Mouse (Mus musculus): Measurements from ENCODE around the gene Il22ra1. TPM values are rescaled to one million over a fixed set of nuclear protein-coding genes. Genes with fewer than 3 reads are reported as not detected.

The Il22ra1 gene
- polyA plus RNA-seq, 1 experiment from 2014 or later: not detected

GRCm38 (mm10) chr4:135739672-135740071, 11.7 kb downstream of the Il22ra1 start:
- no peak for ATAC-seq (ENCODE audit: low read depth)
- Histone ChIP-seq H3K27me3 (ENCODE audit: control insufficient read depth, insufficient read depth, low read length) (no peaks in the 10 kb centered on the region), H3K27ac (ENCODE audit: low read depth, low read length) (no peak overlapping the region), H3K4me1 (ENCODE audit: control insufficient read depth, insufficient read depth, low read length) (no peaks in the 10 kb centered on the region), H3K36me3 (ENCODE audit: control insufficient read depth, insufficient read depth, low read length) (no peaks in the 10 kb centered on the region), H3K9me3 (ENCODE audit: control insufficient read depth, low read length) (no peaks in the 10 kb centered on the region), H3K4me3 (ENCODE audit: low read depth, low read length) (no peak overlapping the region), H3K4me2 (ENCODE audit: low read depth, low read length) (no peak overlapping the region), H3K9ac (replicated peaks; ENCODE audit: low read depth, low read length) (no peak overlapping the region)
- WGBS: 80% methylated on average over 14 of the region's 14 CpGs

- H3K27ac ChIP-seq (ENCODE audit: low read depth, low read length): no peak overlapping the region
- 46% methylated on average over 6 of the region's 6 CpGs for WGBS
- H3K9me3 ChIP-seq (ENCODE audit: control insufficient read depth, low read length): no peaks in the 10 kb centered on the region
- H3K27me3 ChIP-seq (ENCODE audit: control insufficient read depth, insufficient read depth, low read length): no peaks in the 10 kb centered on the region
- no peak overlapping the region for H3K4me2 ChIP-seq (ENCODE audit: low read depth, low read length)
- ATAC-seq (ENCODE audit: low read depth): no peak
- no peak overlapping the region for H3K9ac ChIP-seq (replicated peaks; ENCODE audit: low read depth, low read length)
- no peaks in the 10 kb centered on the region for H3K36me3 ChIP-seq (ENCODE audit: control insufficient read depth, insufficient read depth, low read length)
- H3K4me1 ChIP-seq (ENCODE audit: control insufficient read depth, insufficient read depth, low read length): no peaks in the 10 kb centered on the region
- no peak overlapping the region for H3K4me3 ChIP-seq (ENCODE audit: low read depth, low read length)
Observed at GRCm38 (mm10) chr4:135743520-135743919, 15.5 kb downstream of the Il22ra1 start.

GRCm38 (mm10) chr4:135744726-135745448, 16.9 kb downstream of the Il22ra1 start:
- no peak overlapping the region for H3K4me3 ChIP-seq (ENCODE audit: low read depth, low read length)
- H3K9me3 ChIP-seq (ENCODE audit: control insufficient read depth, low read length): no peaks in the 10 kb centered on the region
- no peaks in the 10 kb centered on the region for H3K4me1 ChIP-seq (ENCODE audit: control insufficient read depth, insufficient read depth, low read length)
- H3K9ac ChIP-seq (replicated peaks; ENCODE audit: low read depth, low read length): no peak overlapping the region
- H3K27ac ChIP-seq (ENCODE audit: low read depth, low read length): no peak overlapping the region
- WGBS: 66% methylated on average over 16 of the region's 16 CpGs
- no peak overlapping the region for H3K4me2 ChIP-seq (ENCODE audit: low read depth, low read length)
- no peaks in the 10 kb centered on the region for H3K36me3 ChIP-seq (ENCODE audit: control insufficient read depth, insufficient read depth, low read length)
- no peak for ATAC-seq (ENCODE audit: low read depth)
- H3K27me3 ChIP-seq (ENCODE audit: control insufficient read depth, insufficient read depth, low read length): no peaks in the 10 kb centered on the region

GRCm38 (mm10) chr4:135745613-135746012, 17.6 kb downstream of the Il22ra1 start:
- Histone ChIP-seq H3K27me3 (ENCODE audit: control insufficient read depth, insufficient read depth, low read length) (no peaks in the 10 kb centered on the region), H3K36me3 (ENCODE audit: control insufficient read depth, insufficient read depth, low read length) (no peaks in the 10 kb centered on the region), H3K9me3 (ENCODE audit: control insufficient read depth, low read length) (no peaks in the 10 kb centered on the region), H3K9ac (replicated peaks; ENCODE audit: low read depth, low read length) (no peak overlapping the region), H3K4me2 (ENCODE audit: low read depth, low read length) (no peak overlapping the region), H3K4me1 (ENCODE audit: control insufficient read depth, insufficient read depth, low read length) (no peaks in the 10 kb centered on the region), H3K27ac (ENCODE audit: low read depth, low read length) (no peak overlapping the region), H3K4me3 (ENCODE audit: low read depth, low read length) (no peak overlapping the region)
- ATAC-seq (ENCODE audit: low read depth): no peak
- WGBS: 83% methylated on average over 10 of the region's 10 CpGs

GRCm38 (mm10) chr4:135750896-135751295, 22.9 kb downstream of the Il22ra1 start:
- H3K4me3 ChIP-seq (ENCODE audit: low read depth, low read length): no peak overlapping the region
- WGBS: 80% methylated on average over 8 of the region's 8 CpGs
- H3K4me1 ChIP-seq (ENCODE audit: control insufficient read depth, insufficient read depth, low read length): no peaks in the 10 kb centered on the region
- H3K27ac ChIP-seq (ENCODE audit: low read depth, low read length): no peak overlapping the region
- H3K9ac ChIP-seq (replicated peaks; ENCODE audit: low read depth, low read length): no peak overlapping the region
- no peak for ATAC-seq (ENCODE audit: low read depth)
- H3K36me3 ChIP-seq (ENCODE audit: control insufficient read depth, insufficient read depth, low read length): no peaks in the 10 kb centered on the region
- no peaks in the 10 kb centered on the region for H3K9me3 ChIP-seq (ENCODE audit: control insufficient read depth, low read length)
- H3K4me2 ChIP-seq (ENCODE audit: low read depth, low read length): no peak overlapping the region
- no peaks in the 10 kb centered on the region for H3K27me3 ChIP-seq (ENCODE audit: control insufficient read depth, insufficient read depth, low read length)

- H3K9me3 ChIP-seq (ENCODE audit: control insufficient read depth, low read length): no peaks in the 10 kb centered on the region
- WGBS: 68% methylated on average over 7 of the region's 7 CpGs
- H3K4me3 ChIP-seq (ENCODE audit: low read depth, low read length): no peak overlapping the region
- no peak overlapping the region for H3K4me2 ChIP-seq (ENCODE audit: low read depth, low read length)
- no peaks in the 10 kb centered on the region for H3K36me3 ChIP-seq (ENCODE audit: control insufficient read depth, insufficient read depth, low read length)
- ATAC-seq (ENCODE audit: low read depth): no peak
- H3K4me1 ChIP-seq (ENCODE audit: control insufficient read depth, insufficient read depth, low read length): no peaks in the 10 kb centered on the region
- H3K27ac ChIP-seq (ENCODE audit: low read depth, low read length): no peak overlapping the region
- H3K27me3 ChIP-seq (ENCODE audit: control insufficient read depth, insufficient read depth, low read length): no peaks in the 10 kb centered on the region
- H3K9ac ChIP-seq (replicated peaks; ENCODE audit: low read depth, low read length): no peak overlapping the region
Observed at GRCm38 (mm10) chr4:135752106-135752778, 24.3 kb downstream of the Il22ra1 start.

GRCm38 (mm10) chr4:135752779-135753164, 24.8 kb downstream of the Il22ra1 start:
- Histone ChIP-seq H3K4me3 (ENCODE audit: low read depth, low read length) (no peak overlapping the region), H3K27ac (ENCODE audit: low read depth, low read length) (no peak overlapping the region), H3K4me2 (ENCODE audit: low read depth, low read length) (no peak overlapping the region), H3K9me3 (ENCODE audit: control insufficient read depth, low read length) (no peaks in the 10 kb centered on the region), H3K4me1 (ENCODE audit: control insufficient read depth, insufficient read depth, low read length) (no peaks in the 10 kb centered on the region), H3K36me3 (ENCODE audit: control insufficient read depth, insufficient read depth, low read length) (no peaks in the 10 kb centered on the region), H3K9ac (replicated peaks; ENCODE audit: low read depth, low read length) (no peak overlapping the region), H3K27me3 (ENCODE audit: control insufficient read depth, insufficient read depth, low read length) (no peaks in the 10 kb centered on the region)
- WGBS: 39% methylated on average over 8 of the region's 8 CpGs
- ATAC-seq (ENCODE audit: low read depth): no peak

GRCm38 (mm10) chr4:135758331-135758730, 30.4 kb downstream of the Il22ra1 start:
- H3K4me1 ChIP-seq (ENCODE audit: control insufficient read depth, insufficient read depth, low read length): no peaks in the 10 kb centered on the region
- H3K27ac ChIP-seq (ENCODE audit: low read depth, low read length): no peak overlapping the region
- H3K4me3 ChIP-seq (ENCODE audit: low read depth, low read length): no peak overlapping the region
- H3K9me3 ChIP-seq (ENCODE audit: control insufficient read depth, low read length): no peaks in the 10 kb centered on the region
- H3K27me3 ChIP-seq (ENCODE audit: control insufficient read depth, insufficient read depth, low read length): no peaks in the 10 kb centered on the region
- H3K36me3 ChIP-seq (ENCODE audit: control insufficient read depth, insufficient read depth, low read length): no peaks in the 10 kb centered on the region
- H3K4me2 ChIP-seq (ENCODE audit: low read depth, low read length): no peak overlapping the region
- no peak for ATAC-seq (ENCODE audit: low read depth)
- no peak overlapping the region for H3K9ac ChIP-seq (replicated peaks; ENCODE audit: low read depth, low read length)
- WGBS: 31% methylated on average over 4 of the region's 4 CpGs

- Histone ChIP-seq H3K36me3 (ENCODE audit: control insufficient read depth, insufficient read depth, low read length) (no peaks in the 10 kb centered on the region), H3K9me3 (ENCODE audit: control insufficient read depth, low read length) (no peaks in the 10 kb centered on the region), H3K4me3 (ENCODE audit: low read depth, low read length) (no peak overlapping the region), H3K27ac (ENCODE audit: low read depth, low read length) (no peak overlapping the region), H3K4me1 (ENCODE audit: control insufficient read depth, insufficient read depth, low read length) (no peaks in the 10 kb centered on the region), H3K9ac (replicated peaks; ENCODE audit: low read depth, low read length) (no peak overlapping the region), H3K27me3 (ENCODE audit: control insufficient read depth, insufficient read depth, low read length) (no peaks in the 10 kb centered on the region), H3K4me2 (ENCODE audit: low read depth, low read length) (no peak overlapping the region)
- no peak for ATAC-seq (ENCODE audit: low read depth)
- WGBS: 42% methylated on average over 6 of the region's 6 CpGs
Observed at GRCm38 (mm10) chr4:135758825-135759224, 30.9 kb downstream of the Il22ra1 start.

Data from neural tube, embryonic 14.5 days (tissue).